Mouse (Mus musculus) gastrocnemius, adult 2 months (tissue): ENCODE data around the gene Slc22a23. TPM values are rescaled to one million over a fixed set of nuclear protein-coding genes. Genes with fewer than 3 reads are reported as not detected.

Experiments
- DNase-seq: peaks from one replicate; pipeline ENCODE4 v3.0.0; 2022
- H3K27ac ChIP-seq: fragments of 200-600 bp; 2 replicates; pipeline ENCODE4 v1.8.1; 2022; ENCODE audit warnings: mild to moderate bottlenecking
- H3K4me3 ChIP-seq: fragments of 200-600 bp; 2 replicates; pipeline ENCODE4 v1.8.1; 2022; ENCODE audit warnings: mild to moderate bottlenecking, moderate library complexity
- CTCF ChIP-seq: fragments of 200-600 bp; IDR thresholded peaks from 2 replicates; pipeline ENCODE4 v1.8.1; 2022; ENCODE audit warnings: antibody characterized with exemption, mild to moderate bottlenecking, moderate library complexity
- intact Hi-C: fragments of 180-260 bp; cut with DNase I; formaldehyde crosslinking; loops from one replicate; pipeline ENCODE4 v1.15.1; 2025
- total RNA-seq, 2 experiments: library from RNA; stranded (reverse); gene quantifications; 2 replicates each; pipeline ENCODE4 v1.2.3; 2021

Slc22a23 gene
- total RNA-seq, 2 experiments from 2014 or later: 8.8 to 15.3 TPM

GRCm38 (mm10) chr13:34253736-34254135, 91.2 kb downstream of the Slc22a23 start:
- intact Hi-C loops: loop anchor here (10.0 kb wide), 1 partner anchor 49 kb away; no protein-coding TSS in a partner anchor
- no peak for DNase-seq
- H3K27ac ChIP-seq: peak overlapping the region; percentile 88
- H3K4me3 ChIP-seq: no peak overlapping the region
- no peak for TF ChIP-seq CTCF

GRCm38 (mm10) chr13:34248941-34249920, 95.8 kb downstream of the Slc22a23 start:
- H3K27ac ChIP-seq: peak overlapping the region; percentile 56

DNA sequence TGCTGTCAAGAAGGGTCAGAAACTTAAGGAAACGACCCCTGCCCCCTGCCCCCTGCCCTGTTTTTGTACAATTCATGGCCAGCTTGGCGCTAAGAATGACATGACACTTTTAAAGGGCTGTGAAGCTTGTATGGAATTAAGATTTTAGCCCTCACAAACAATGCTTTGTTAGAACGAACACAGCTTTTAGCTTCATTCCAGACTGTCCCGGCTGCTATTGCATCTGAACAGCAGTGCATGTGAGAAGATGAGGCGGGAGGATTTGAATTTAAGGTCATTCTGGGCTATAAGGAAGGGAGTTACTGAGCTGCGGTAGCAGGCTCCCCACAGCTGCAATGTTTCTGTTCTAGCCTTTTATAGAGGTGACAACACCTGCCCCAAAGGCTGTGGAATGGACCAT, 96.9 kb downstream of the Slc22a23 start:
- H3K27ac ChIP-seq: 0 out of 2 replicates have a peak overlapping the region, but pooled peaks have one; percentile 24
- DNase-seq: no peak
- no peak overlapping the region for H3K4me3 ChIP-seq
- intact Hi-C loops: no loop called here
- TF ChIP-seq CTCF: no peak

More at GRCm38 (mm10) chr13:34248941-34249920, 95.8 kb downstream of the Slc22a23 start:
- peak; percentile 32 for DNase-seq
- no peak overlapping the region for H3K4me3 ChIP-seq
- TF ChIP-seq CTCF: no peak
- intact Hi-C loops: no loop called here

DNA sequence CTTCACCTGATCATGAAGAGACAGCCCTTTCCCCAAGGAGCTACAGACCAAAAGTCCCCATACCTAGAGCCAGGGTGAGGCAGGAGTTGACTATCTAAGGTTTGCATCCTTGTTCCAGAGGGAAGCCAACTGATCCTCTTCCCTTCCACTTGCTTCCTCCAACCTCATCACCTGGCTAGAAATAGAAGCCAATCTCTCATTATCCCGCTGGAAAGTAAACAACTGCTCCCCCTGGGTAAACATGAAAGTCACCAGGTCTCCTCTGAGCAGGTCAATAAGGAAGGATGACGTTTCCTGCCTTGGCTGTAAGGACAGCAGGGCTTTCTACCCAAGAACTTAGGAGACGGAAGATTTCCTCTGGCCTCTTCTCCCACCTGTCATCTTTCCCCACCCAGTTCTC, 98.2 kb downstream of the Slc22a23 start:
- intact Hi-C loops: no loop called here
- no peak for TF ChIP-seq CTCF
- H3K27ac ChIP-seq: no peak overlapping the region
- H3K4me3 ChIP-seq: no peak overlapping the region
- DNase-seq: no peak

GRCm38 (mm10) chr13:34245216-34245615, 99.8 kb downstream of the Slc22a23 start:
- no peak overlapping the region for H3K27ac ChIP-seq
- no peak for DNase-seq

DNA sequence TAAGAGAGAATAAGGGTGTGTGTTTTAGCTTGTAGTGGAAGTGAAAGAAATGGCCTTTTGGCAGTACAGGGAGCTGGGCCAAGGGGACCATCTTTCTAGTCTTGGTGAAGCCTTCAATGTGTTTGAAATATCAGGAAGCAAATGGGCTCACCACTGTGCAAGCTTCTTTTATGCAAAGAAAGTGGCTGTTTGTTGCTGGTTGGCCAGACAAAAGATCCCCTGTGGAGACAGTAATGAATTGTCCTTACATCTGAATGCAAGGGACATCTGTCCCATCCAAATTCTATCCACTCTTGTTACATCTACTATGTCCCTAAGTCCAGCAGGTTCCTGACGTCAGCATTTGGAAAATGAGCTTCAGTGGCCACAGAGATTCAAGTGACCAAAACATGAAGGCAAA, 100.8 kb downstream of the Slc22a23 start:
- H3K4me3 ChIP-seq: no peak overlapping the region
- H3K27ac ChIP-seq: no peak overlapping the region
- DNase-seq: no peak
- intact Hi-C loops: no loop called here
- TF ChIP-seq CTCF: no peak

More at GRCm38 (mm10) chr13:34245216-34245615, 99.8 kb downstream of the Slc22a23 start:
- no peak for TF ChIP-seq CTCF
- H3K4me3 ChIP-seq: no peak overlapping the region
- intact Hi-C loops: no loop called here

DNA sequence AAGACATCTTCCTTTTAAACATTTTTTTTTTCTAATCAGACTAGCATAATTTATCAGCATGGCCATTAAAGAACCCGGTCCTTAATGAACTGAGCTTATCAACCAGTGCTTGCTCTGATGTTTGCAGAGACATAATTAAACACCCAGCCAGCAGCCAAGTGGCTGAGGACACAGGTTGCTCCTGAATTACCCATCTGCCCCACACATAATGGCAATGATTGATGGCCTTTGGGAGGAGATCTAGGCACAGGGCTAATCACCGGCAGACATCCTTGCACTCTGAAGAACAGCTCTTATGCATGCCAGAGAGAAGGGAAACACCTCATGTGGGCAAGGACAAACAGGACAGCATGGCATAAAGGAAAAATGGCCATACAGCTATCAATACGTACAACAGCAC, 102.8 kb downstream of the Slc22a23 start:
- no peak for TF ChIP-seq CTCF
- no peak overlapping the region for H3K4me3 ChIP-seq

DNA sequence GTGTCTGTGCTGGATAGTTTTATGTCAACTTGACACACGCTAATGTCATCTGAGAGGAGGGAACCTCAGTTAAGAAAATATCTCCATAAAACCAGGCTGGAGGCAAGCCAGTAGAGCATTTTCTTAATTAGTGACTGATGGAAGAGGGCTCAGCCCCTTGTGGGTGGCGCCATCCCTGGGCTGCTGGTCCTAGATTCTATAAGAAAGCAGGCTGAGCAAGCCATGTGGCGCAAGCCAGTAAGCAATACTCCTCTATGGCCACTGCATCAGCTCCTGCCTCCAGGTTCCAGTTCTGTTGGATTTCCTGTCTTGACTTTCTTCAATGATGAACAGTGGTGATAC, 104.9 kb downstream of the Slc22a23 start:
- TF ChIP-seq CTCF: no peak
- no peak for DNase-seq
- intact Hi-C loops: no loop called here
- no peak overlapping the region for H3K4me3 ChIP-seq
- H3K27ac ChIP-seq: no peak overlapping the region

More for the DNA sequence above, 102.8 kb downstream of the Slc22a23 start:
- H3K27ac ChIP-seq: no peak overlapping the region
- DNase-seq: no peak
- intact Hi-C loops: no loop called here

GRCm38 (mm10) chr13:34239371-34240086, 105.5 kb downstream of the Slc22a23 start:
- intact Hi-C loops: no loop called here
- Histone ChIP-seq H3K4me3 (no peak overlapping the region), H3K27ac (0 out of 2 replicates have a peak overlapping the region, but pooled peaks have one; percentile 1)
- no peak for TF ChIP-seq CTCF
- DNase-seq: no peak

DNA sequence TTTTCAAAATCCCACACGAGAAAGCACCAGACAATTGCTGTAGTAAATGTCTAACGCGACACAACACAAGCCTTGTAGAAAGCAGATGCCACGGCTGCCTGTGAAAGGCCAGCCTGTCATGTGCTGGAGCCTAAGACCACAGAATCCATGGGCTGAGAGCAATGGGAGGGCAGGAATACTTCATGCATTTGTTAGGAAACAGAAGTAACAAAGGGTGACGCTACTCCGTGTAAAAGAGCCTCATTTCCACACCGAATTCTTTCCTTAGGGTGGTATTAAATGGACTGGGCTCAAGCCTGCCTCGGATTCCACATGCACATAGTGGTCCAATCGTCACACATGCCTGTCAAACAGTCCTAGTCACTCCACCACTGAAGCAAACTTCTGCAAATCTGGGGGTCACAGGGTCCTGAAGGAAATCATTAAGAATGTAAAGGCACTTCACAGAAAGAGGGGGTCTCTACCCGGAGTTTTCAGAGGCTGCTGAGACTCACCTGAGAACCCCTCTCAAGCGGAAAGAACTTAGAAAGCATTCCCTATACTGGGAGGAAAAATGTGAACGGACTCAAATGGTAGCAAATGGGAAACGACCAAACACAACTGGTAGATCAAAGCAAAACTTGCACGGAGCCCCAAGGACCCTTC, 106.2 kb downstream of the Slc22a23 start:
- DNase-seq: no peak
- peak overlapping the region; percentile 1; the same call in 1 of the 2 replicates for H3K27ac ChIP-seq
- intact Hi-C loops: no loop called here

GRCm38 (mm10) chr13:34235056-34235455, 109.9 kb downstream of the Slc22a23 start:
- no peak for TF ChIP-seq CTCF
- Histone ChIP-seq H3K27ac (peak overlapping the region; percentile 55), H3K4me3 (no peak overlapping the region)
- no peak for DNase-seq
- intact Hi-C loops: no loop called here

More for the DNA sequence above, 106.2 kb downstream of the Slc22a23 start:
- TF ChIP-seq CTCF: no peak
- no peak overlapping the region for H3K4me3 ChIP-seq

DNA sequence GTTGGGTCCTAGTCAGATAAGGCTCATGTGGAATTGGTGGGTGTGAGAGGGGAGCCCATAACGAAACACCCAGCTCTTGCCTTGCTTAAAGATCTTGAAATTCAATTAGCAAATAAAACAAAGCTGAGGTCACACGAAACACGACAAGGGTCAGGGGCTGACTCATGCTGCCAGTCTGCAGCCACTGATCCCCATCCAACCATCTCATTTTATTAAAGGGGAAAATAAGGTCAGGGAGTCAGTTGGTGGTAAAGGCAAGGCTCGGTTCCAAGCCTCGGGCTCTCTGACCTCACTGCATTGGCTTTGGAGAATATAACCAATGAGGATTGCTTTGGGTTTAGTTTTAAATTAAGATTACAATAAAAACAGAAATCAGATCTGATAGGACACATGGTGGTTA, 110.5 kb downstream of the Slc22a23 start:
- H3K27ac ChIP-seq: peak overlapping the region; percentile 55
- DNase-seq: no peak
- TF ChIP-seq CTCF: no peak
- no peak overlapping the region for H3K4me3 ChIP-seq
- intact Hi-C loops: no loop called here
